Mouse (Mus musculus): ENCODE results near the gene Nhlrc2.

Nhlrc2 gene

GRCm38 (mm10) chr19:56563469-56563868, 15.4 kb downstream of the Nhlrc2 start:
- DNase-seq (ENCODE audit: low read depth, low spot score): no peak

GRCm38 (mm10) chr19:56565358-56565757, 17.3 kb downstream of the Nhlrc2 start:
- no peak for DNase-seq (ENCODE audit: low read depth, low spot score)

- DNase-seq (ENCODE audit: low read depth, low spot score): no peak
Observed at GRCm38 (mm10) chr19:56566041-56566440, 18.0 kb downstream of the Nhlrc2 start.

GRCm38 (mm10) chr19:56566940-56567339, 18.9 kb downstream of the Nhlrc2 start:
- DNase-seq (ENCODE audit: low read depth, low spot score): no peak

GRCm38 (mm10) chr19:56570781-56571180, 22.7 kb downstream of the Nhlrc2 start:
- no peak for DNase-seq (ENCODE audit: low read depth, low spot score)

- no peak for DNase-seq (ENCODE audit: low read depth, low spot score)
Observed at GRCm38 (mm10) chr19:56571234-56571633, 23.2 kb downstream of the Nhlrc2 start.

GRCm38 (mm10) chr19:56571913-56572312, 23.9 kb downstream of the Nhlrc2 start:
- DNase-seq (ENCODE audit: low read depth, low spot score): no peak

GRCm38 (mm10) chr19:56573184-56573583, 25.1 kb downstream of the Nhlrc2 start:
- no peak for DNase-seq (ENCODE audit: low read depth, low spot score)

- no peak for DNase-seq (ENCODE audit: low read depth, low spot score)
Observed at GRCm38 (mm10) chr19:56577801-56578200, 29.7 kb downstream of the Nhlrc2 start.

GRCm38 (mm10) chr19:56581981-56582380, 33.9 kb downstream of the Nhlrc2 start:
- DNase-seq (ENCODE audit: low read depth, low spot score): no peak

GRCm38 (mm10) chr19:56583785-56584184, 35.7 kb downstream of the Nhlrc2 start:
- no peak for DNase-seq (ENCODE audit: low read depth, low spot score)

GRCm38 (mm10) chr19:56584288-56584687, 36.2 kb downstream of the Nhlrc2 start:
- DNase-seq (ENCODE audit: low read depth, low spot score): no peak

- no peak for DNase-seq (ENCODE audit: low read depth, low spot score)
Observed at GRCm38 (mm10) chr19:56586320-56586719, 38.3 kb downstream of the Nhlrc2 start.

GRCm38 (mm10) chr19:56588205-56588626, 40.2 kb downstream of the Nhlrc2 start:
- DNase-seq (ENCODE audit: low read depth, low spot score): no peak

- no peak for DNase-seq (ENCODE audit: low read depth, low spot score)
Observed at GRCm38 (mm10) chr19:56589008-56589407, 40.9 kb downstream of the Nhlrc2 start.

- no peak for DNase-seq (ENCODE audit: low read depth, low spot score)
Observed at GRCm38 (mm10) chr19:56589455-56589854, 41.4 kb downstream of the Nhlrc2 start.

- DNase-seq (ENCODE audit: low read depth, low spot score): no peak
Observed at GRCm38 (mm10) chr19:56590250-56590649, 42.2 kb downstream of the Nhlrc2 start.

- DNase-seq (ENCODE audit: low read depth, low spot score): no peak
Observed at GRCm38 (mm10) chr19:56592472-56592871, 44.4 kb downstream of the Nhlrc2 start.

GRCm38 (mm10) chr19:56599996-56600395, 51.9 kb downstream of the Nhlrc2 start:
- DNase-seq (ENCODE audit: low read depth, low spot score): no peak

GRCm38 (mm10) chr19:56600797-56601196, 52.7 kb downstream of the Nhlrc2 start:
- no peak for DNase-seq (ENCODE audit: low read depth, low spot score)

GRCm38 (mm10) chr19:56601901-56602347, 53.9 kb downstream of the Nhlrc2 start:
- no peak for DNase-seq (ENCODE audit: low read depth, low spot score)

GRCm38 (mm10) chr19:56608946-56609345, 60.9 kb downstream of the Nhlrc2 start:
- no peak for DNase-seq (ENCODE audit: low read depth, low spot score)

GRCm38 (mm10) chr19:56614131-56614530, 66.1 kb downstream of the Nhlrc2 start:
- DNase-seq (ENCODE audit: low read depth, low spot score): no peak

GRCm38 (mm10) chr19:56618845-56619244, 70.8 kb downstream of the Nhlrc2 start:
- no peak for DNase-seq (ENCODE audit: low read depth, low spot score)
